ENCODE assay signal across 8 mouse cellular contexts in the genomic region with DNA sequence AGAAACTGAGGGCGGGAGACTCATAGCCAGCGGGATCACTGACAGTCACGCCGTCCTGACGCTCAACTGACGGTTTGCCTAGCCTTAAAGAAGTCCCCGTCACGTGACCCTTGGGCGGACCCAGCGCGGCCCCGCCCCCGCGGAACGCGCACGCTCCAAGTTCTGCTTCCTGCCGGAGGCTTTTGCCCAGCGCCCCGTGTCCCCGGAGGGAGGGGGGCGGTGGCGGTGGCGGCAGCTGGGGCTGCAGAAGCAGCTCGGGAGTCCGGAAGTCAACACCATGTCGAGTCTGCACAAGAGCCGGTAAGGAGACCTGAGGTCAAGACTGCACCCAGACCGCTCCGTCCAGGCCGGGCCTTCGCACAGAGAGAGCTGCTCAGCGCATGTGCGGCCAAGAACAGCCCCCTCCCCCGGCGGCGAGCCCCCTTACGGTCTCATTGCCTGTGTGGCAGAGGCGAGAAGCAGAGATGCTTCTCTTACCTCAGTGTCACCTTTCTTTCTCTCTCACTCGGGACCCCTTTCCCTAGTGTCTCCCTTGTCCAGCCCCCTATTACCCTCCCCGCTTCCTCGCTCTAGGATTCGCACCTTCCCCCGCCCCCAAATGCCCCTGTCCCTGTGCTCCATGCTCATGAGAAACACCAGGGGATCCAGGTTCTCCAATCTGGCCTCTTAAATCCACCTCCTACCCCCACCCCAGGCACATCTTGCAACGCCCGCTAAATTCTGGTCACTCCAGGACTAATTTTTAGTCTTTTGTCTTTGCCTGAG. TPM values are rescaled to one million over a fixed set of nuclear protein-coding genes. Genes with fewer than 3 reads are reported as not detected.
A peak's percentile ranks its signal among the peaks of the same experiment; 100 is the strongest.
DNase-seq lines count a peak whose midpoint lies in the region; ATAC-seq and TF ChIP-seq lines count a peak whose summit lies in the region.

Tbc1d13 (plus strand) TSS at position 134 of the 765 bp plus-strand sequence.

- peak within 1 kb of the TSS; percentile 70 for H3K4me3 ChIP-seq in embryonic facial prominence, embryonic 14.5 days (ENCODE audit: low read depth, low read length)
- peak within 1 kb of the TSS; percentile 96 for H3K4me3 ChIP-seq in heart, adult 2 months
- H3K4me3 ChIP-seq in limb, embryonic 13.5 days: peak within 1 kb of the TSS; percentile 91
- H3K4me3 ChIP-seq in midbrain, embryonic 16.5 days (ENCODE audit: low read depth, low read length): peak within 1 kb of the TSS; percentile 79

- H3K36me3 ChIP-seq in embryonic facial prominence, embryonic 14.5 days (ENCODE audit: control insufficient read depth, insufficient read depth, low read length): peaks cover 35% of the 10 kb centered on the region
- peaks cover 2% of the 10 kb centered on the region; the same call in 1 of the 2 replicates for H3K36me3 ChIP-seq in heart, adult 2 months (ENCODE audit: control insufficient read depth, insufficient read depth, low read length)
- peaks cover 40% of the 10 kb centered on the region for H3K36me3 ChIP-seq in limb, embryonic 13.5 days
- peaks cover 12% of the 10 kb centered on the region for H3K36me3 ChIP-seq in midbrain, embryonic 16.5 days (ENCODE audit: control insufficient read depth, insufficient read depth, low read length)

- under 1% methylated on average over 22 of the region's 46 CpGs for WGBS in embryonic facial prominence, embryonic 14.5 days
- WGBS in heart, adult 2 months: under 1% methylated on average over 45 of the region's 46 CpGs
- under 1% methylated on average over 45 of the region's 46 CpGs for WGBS in limb, embryonic 13.5 days
- WGBS in midbrain, embryonic 16.5 days: 0% methylated on average over 40 of the region's 46 CpGs

- H3K9me3 ChIP-seq in embryonic facial prominence, embryonic 14.5 days (ENCODE audit: control insufficient read depth, low read length): no peaks in the 10 kb centered on the region
- H3K9me3 ChIP-seq in limb, embryonic 13.5 days: no peaks in the 10 kb centered on the region
- no peaks in the 10 kb centered on the region for H3K9me3 ChIP-seq in midbrain, embryonic 16.5 days (replicated peaks; ENCODE audit: control insufficient read depth, low read length, poor library complexity, severe bottlenecking)

- no peak for TF ChIP-seq CTCF in heart, adult 2 months (IDR thresholded peaks at IDR 0.05)

- peak within 1 kb of the TSS; percentile 77 for H3K27ac ChIP-seq in embryonic facial prominence, embryonic 14.5 days (replicated peaks; ENCODE audit: low read depth, low read length)
- H3K27ac ChIP-seq in heart, adult 2 months: peak within 1 kb of the TSS; percentile 91
- peak within 1 kb of the TSS; percentile 74 for H3K27ac ChIP-seq in limb, embryonic 13.5 days
- peak within 1 kb of the TSS; percentile 83 for H3K27ac ChIP-seq in midbrain, embryonic 16.5 days (ENCODE audit: low read length)

- DNase-seq in 3T3-L1 (ENCODE audit: low read depth, low spot score): peak; percentile 94
- DNase-seq in adrenal gland, postnatal 4 days (ENCODE audit: low spot score in 2 of 2): peak; percentile 97
- DNase-seq in embryonic facial prominence, embryonic 14.5 days (ENCODE audit: low spot score): peak; percentile 97
- DNase-seq in heart, adult 2 months: peak; percentile 99
- DNase-seq in kidney, adult 8-10 months: peak; percentile 98 to 99
- DNase-seq in spleen, postnatal 10 days (ENCODE audit: low spot score in 2 of 2): peak; percentile 98

- H3K27me3 ChIP-seq in embryonic facial prominence, embryonic 14.5 days (replicated peaks; ENCODE audit: control insufficient read depth, insufficient read depth, low read length): no peaks in the 10 kb centered on the region
- H3K27me3 ChIP-seq in heart, adult 2 months (ENCODE audit: control insufficient read depth, insufficient read depth, low read length): no peaks in the 10 kb centered on the region
- no peaks in the 10 kb centered on the region for H3K27me3 ChIP-seq in limb, embryonic 13.5 days
- no peaks in the 10 kb centered on the region for H3K27me3 ChIP-seq in midbrain, embryonic 16.5 days (ENCODE audit: control insufficient read depth, insufficient read depth, low read depth, low read length)

- intact Hi-C loops in heart, adult 2 months (cut with DNase I): loop anchor here (5.0 kb wide), 1 partner anchor 154 kb away; the partner anchor contains the start of genes Dolk and Nup188

- ATAC-seq in embryonic facial prominence, embryonic 14.5 days (ENCODE audit: low read depth): peak; percentile 97
- ATAC-seq in limb, embryonic 13.5 days (ENCODE audit: low FRiP score, low read depth): peak; percentile 95
- peak; percentile 93 for ATAC-seq in midbrain, embryonic 16.5 days

- no peaks in the 10 kb centered on the region for H3K79me2 ChIP-seq in heart, adult 2 months (replicated peaks; ENCODE audit: control insufficient read depth, insufficient read depth, low read length)

- TF ChIP-seq POLR2A in heart, adult 2 months (IDR thresholded peaks at IDR 0.05; ENCODE audit: insufficient read depth, low read depth, low read length): peak; percentile 100

- H3K9ac ChIP-seq in embryonic facial prominence, embryonic 14.5 days (ENCODE audit: low read depth, low read length): peak within 1 kb of the TSS; percentile 78
- peak within 1 kb of the TSS; percentile 61 for H3K9ac ChIP-seq in heart, adult 2 months (ENCODE audit: low read depth, low read length)
- peak within 1 kb of the TSS; percentile 83 for H3K9ac ChIP-seq in limb, embryonic 13.5 days
- H3K9ac ChIP-seq in midbrain, embryonic 16.5 days (ENCODE audit: low read depth, low read length): peak within 1 kb of the TSS; percentile 74

- H3K4me2 ChIP-seq in embryonic facial prominence, embryonic 14.5 days (ENCODE audit: low read depth, low read length): peak within 1 kb of the TSS; percentile 68
- peak within 1 kb of the TSS; percentile 86 for H3K4me2 ChIP-seq in limb, embryonic 13.5 days (replicated peaks)
- H3K4me2 ChIP-seq in midbrain, embryonic 16.5 days (ENCODE audit: low read length): peak within 1 kb of the TSS; percentile 93

- H3K4me1 ChIP-seq in embryonic facial prominence, embryonic 14.5 days (ENCODE audit: control insufficient read depth, insufficient read depth, low read length): peaks cover 20% of the 10 kb centered on the region
- peaks cover 5% of the 10 kb centered on the region for H3K4me1 ChIP-seq in heart, adult 2 months (ENCODE audit: control insufficient read depth, insufficient read depth, low read length)
- H3K4me1 ChIP-seq in limb, embryonic 13.5 days: peaks cover 25% of the 10 kb centered on the region
- peaks cover 22% of the 10 kb centered on the region for H3K4me1 ChIP-seq in midbrain, embryonic 16.5 days (ENCODE audit: control insufficient read depth, insufficient read depth, low read length)

- TF ChIP-seq EP300 in heart, adult 2 months (IDR thresholded peaks at IDR 0.05; ENCODE audit: insufficient read depth, low read depth, low read length): peak; percentile 76

RNA-seq across cellular contexts. Expression of gene Tbc1d13, which starts in this region (rescaled TPM):
- 10 to 100 TPM; 66.6 to 68.6 TPM for total RNA-seq in adrenal gland, postnatal 4 days (2021)
- 10.5 TPM in 2 replicates for polyA plus RNA-seq in embryonic facial prominence, embryonic 14.5 days (2014; fragmentation: Nextera tagmentation; extraction: Ambion mirVana)
- total RNA-seq in heart, adult 2 months (2021): 10 to 100 TPM; 17.2 to 17.4 TPM
- 25.4 and 33.7 TPM in 2 replicates for polyA plus RNA-seq in heart, adult 2 months (2012; rRNA removed)
- polyA plus RNA-seq in limb, embryonic 13.5 days (2015; fragmentation: Nextera tagmentation; extraction: Ambion mirVana): 10.1 and 10.7 TPM in 2 replicates
- polyA plus RNA-seq in midbrain, embryonic 16.5 days (2015; fragmentation: Nextera tagmentation; extraction: Ambion mirVana): 11.8 and 14.3 TPM in 2 replicates

Comparison
In these comparisons a context has a peak if more than half of its experiments do, and no peak if none do; other contexts are left out.
1. Peak in every context shown above with its lines: DNase-seq, ATAC-seq, H3K4me3 ChIP-seq and H3K27ac ChIP-seq.